Mouse (Mus musculus): ENCODE results near the gene Agrn. TPM values are rescaled to one million over a fixed set of nuclear protein-coding genes. Genes with fewer than 3 reads are reported as not detected.

The Agrn gene
- polyA plus RNA-seq, 1 experiment from 2014 or later: 43.8 TPM

Small RNA genes lying within 50 kb of the gene (microRNA-seq; reads per million reads assigned to microRNA genes)
- gene Mir7658: 3.9 reads per million, percentile 16 among the genes with 10 or more reads in this experiment

Other genes with a start within 250 kb of the Agrn start
- 20.3 and 32.8 TPM in 2 replicates for gene C1qtnf12, start 235.2 kb downstream of the Agrn start, polyA plus RNA-seq (2015; fragmentation: Nextera tagmentation; extraction: Ambion mirVana)
- gene B3galt6, start 204.8 kb downstream of the Agrn start, polyA plus RNA-seq (2015; fragmentation: Nextera tagmentation; extraction: Ambion mirVana): 8.8 and 10.7 TPM in 2 replicates
- gene Sdf4, start 204.6 kb downstream of the Agrn start, polyA plus RNA-seq (2015; fragmentation: Nextera tagmentation; extraction: Ambion mirVana): 127 and 136 TPM in 2 replicates
- gene Tnfrsf4, start 183.6 kb downstream of the Agrn start, polyA plus RNA-seq (2015; fragmentation: Nextera tagmentation; extraction: Ambion mirVana): 0.42 and 0.47 TPM in 2 replicates
- 1.9 and 2.0 TPM in 2 replicates for gene Tnfrsf18, start 171.3 kb downstream of the Agrn start, polyA plus RNA-seq (2015; fragmentation: Nextera tagmentation; extraction: Ambion mirVana)
- gene Ttll10, start 138.1 kb downstream of the Agrn start, polyA plus RNA-seq (2015; fragmentation: Nextera tagmentation; extraction: Ambion mirVana): 0.60 and 0.66 TPM in 2 replicates
- 16.2 and 18.0 TPM in 2 replicates for gene 9430015G10Rik, start 87.5 kb downstream of the Agrn start, polyA plus RNA-seq (2015; fragmentation: Nextera tagmentation; extraction: Ambion mirVana)
- 0.16 and 0.22 TPM in 2 replicates for gene Rnf223, start 67.0 kb downstream of the Agrn start, polyA plus RNA-seq (2015; fragmentation: Nextera tagmentation; extraction: Ambion mirVana)
- 3.5 and 4.3 TPM in 2 replicates for gene Isg15, start 3.3 kb upstream of the Agrn start, polyA plus RNA-seq (2015; fragmentation: Nextera tagmentation; extraction: Ambion mirVana)
- 3.2 and 3.3 TPM in 2 replicates for gene AW011738, start 5.8 kb upstream of the Agrn start, polyA plus RNA-seq (2015; fragmentation: Nextera tagmentation; extraction: Ambion mirVana)
- 2.7 and 3.0 TPM in 2 replicates for gene Perm1, start 18.4 kb upstream of the Agrn start, polyA plus RNA-seq (2015; fragmentation: Nextera tagmentation; extraction: Ambion mirVana)
- gene Plekhn1, start 37.4 kb upstream of the Agrn start, polyA plus RNA-seq (2015; fragmentation: Nextera tagmentation; extraction: Ambion mirVana): 13.1 and 13.3 TPM in 2 replicates
- gene Noc2l, start 38.5 kb upstream of the Agrn start, polyA plus RNA-seq (2015; fragmentation: Nextera tagmentation; extraction: Ambion mirVana): 39.3 and 41.8 TPM in 2 replicates
- gene Samd11, start 58.2 kb upstream of the Agrn start, polyA plus RNA-seq (2015; fragmentation: Nextera tagmentation; extraction: Ambion mirVana): 1.2 TPM in 2 replicates
- gene Vmn2r-ps159, start 133.6 kb upstream of the Agrn start, polyA plus RNA-seq (2015; fragmentation: Nextera tagmentation; extraction: Ambion mirVana): not detected in 2 replicates

Data from heart, embryonic 13.5 days (tissue).